Mouse (Mus musculus): ENCODE measurements around the gene G0s2. TPM values are rescaled to one million over a fixed set of nuclear protein-coding genes. Genes with fewer than 3 reads are reported as not detected.

G0s2 gene
- polyA plus RNA-seq, 1 experiment from 2014 or later = 6.2 TPM

GRCm38 (mm10) chr1:193226724-193227522 lies 46.1 kb downstream of the G0s2 start:
- 22% methylated on average over 7 of the region's 7 CpGs for WGBS
- Histone ChIP-seq H3K9ac (ENCODE audit: low read length) (no peak overlapping the region), H3K9me3 (ENCODE audit: control insufficient read depth, low read length) (no peaks in the 10 kb centered on the region), H3K27ac (replicated peaks; ENCODE audit: low read depth, low read length) (no peak overlapping the region), H3K4me1 (ENCODE audit: control insufficient read depth, insufficient read depth, low read length) (no peaks in the 10 kb centered on the region), H3K4me2 (ENCODE audit: low read depth, severe bottlenecking) (no peak overlapping the region), H3K27me3 (ENCODE audit: control insufficient read depth, insufficient read depth, low read length) (no peaks in the 10 kb centered on the region), H3K36me3 (ENCODE audit: control insufficient read depth, insufficient read depth, low read length) (no peaks in the 10 kb centered on the region), H3K4me3 (ENCODE audit: low read depth, low read length) (no peak overlapping the region)
- ATAC-seq (ENCODE audit: insufficient number of reproducible peaks, low FRiP score, low TSS enrichment, low read depth) (no peak), DNase-seq (ENCODE audit: low spot score) (no peak)

- Histone ChIP-seq H3K36me3 (ENCODE audit: control insufficient read depth, insufficient read depth, low read length) (no peaks in the 10 kb centered on the region), H3K4me2 (ENCODE audit: low read depth, severe bottlenecking) (no peak overlapping the region), H3K4me3 (ENCODE audit: low read depth, low read length) (no peak overlapping the region), H3K4me1 (ENCODE audit: control insufficient read depth, insufficient read depth, low read length) (no peaks in the 10 kb centered on the region), H3K9ac (ENCODE audit: low read length) (no peak overlapping the region), H3K27ac (replicated peaks; ENCODE audit: low read depth, low read length) (no peak overlapping the region), H3K9me3 (ENCODE audit: control insufficient read depth, low read length) (no peaks in the 10 kb centered on the region), H3K27me3 (ENCODE audit: control insufficient read depth, insufficient read depth, low read length) (no peaks in the 10 kb centered on the region)
- ATAC-seq (ENCODE audit: insufficient number of reproducible peaks, low FRiP score, low TSS enrichment, low read depth) = no peak
- no peak for DNase-seq (ENCODE audit: low spot score)
- whole genome bisulfite sequencing = 92% methylated on average over 4 of the region's 4 CpGs
Measured at GRCm38 (mm10) chr1:193226114-193226513, 46.9 kb downstream of the G0s2 start.

- H3K4me1 ChIP-seq (ENCODE audit: control insufficient read depth, insufficient read depth, low read length) = no peaks in the 10 kb centered on the region
- no peak overlapping the region for H3K9ac ChIP-seq (ENCODE audit: low read length)
- WGBS = 15% methylated on average over 3 of the region's 3 CpGs
- H3K4me2 ChIP-seq (ENCODE audit: low read depth, severe bottlenecking) = no peak overlapping the region
- H3K27me3 ChIP-seq (ENCODE audit: control insufficient read depth, insufficient read depth, low read length) = no peaks in the 10 kb centered on the region
- H3K4me3 ChIP-seq (ENCODE audit: low read depth, low read length) = no peak overlapping the region
- no peak overlapping the region for H3K27ac ChIP-seq (replicated peaks; ENCODE audit: low read depth, low read length)
- DNase-seq (ENCODE audit: low spot score) (no peak), ATAC-seq (ENCODE audit: insufficient number of reproducible peaks, low FRiP score, low TSS enrichment, low read depth) (no peak)
- H3K36me3 ChIP-seq (ENCODE audit: control insufficient read depth, insufficient read depth, low read length) = no peaks in the 10 kb centered on the region
- no peaks in the 10 kb centered on the region for H3K9me3 ChIP-seq (ENCODE audit: control insufficient read depth, low read length)
Measured at GRCm38 (mm10) chr1:193225531-193225930, 47.5 kb downstream of the G0s2 start.

Other genes starting within 250 kb of the G0s2 start
- gene Syt14, start 237.4 kb downstream of the G0s2 start, polyA plus RNA-seq (2014; fragmentation: Nextera tagmentation; extraction: Ambion mirVana) = 5.6 and 5.8 TPM in 2 replicates
- 12.2 and 13.3 TPM in 2 replicates for gene Diexf, start 142.9 kb downstream of the G0s2 start, polyA plus RNA-seq (2014; fragmentation: Nextera tagmentation; extraction: Ambion mirVana)
- 8.2 and 11.5 TPM in 2 replicates for gene Irf6, start 120.1 kb downstream of the G0s2 start, polyA plus RNA-seq (2014; fragmentation: Nextera tagmentation; extraction: Ambion mirVana)
- 15.5 and 17.8 TPM in 2 replicates for gene A130010J15Rik, start 105.2 kb downstream of the G0s2 start, polyA plus RNA-seq (2014; fragmentation: Nextera tagmentation; extraction: Ambion mirVana)
- 1.2 and 1.5 TPM in 2 replicates for gene Traf3ip3, start 71.5 kb downstream of the G0s2 start, polyA plus RNA-seq (2014; fragmentation: Nextera tagmentation; extraction: Ambion mirVana)
- gene Lamb3, start 65.5 kb downstream of the G0s2 start, polyA plus RNA-seq (2014; fragmentation: Nextera tagmentation; extraction: Ambion mirVana) = 0.60 and 0.79 TPM in 2 replicates
- 0.16 and 0.23 TPM in 2 replicates for gene Hsd11b1, start 9.1 kb downstream of the G0s2 start, polyA plus RNA-seq (2014; fragmentation: Nextera tagmentation; extraction: Ambion mirVana)
- gene Camk1g, start 97.1 kb upstream of the G0s2 start, polyA plus RNA-seq (2014; fragmentation: Nextera tagmentation; extraction: Ambion mirVana) = 12.2 and 17.1 TPM in 2 replicates

Measured in limb, embryonic 11.5 days (tissue).